Mouse (Mus musculus) bone marrow macrophage, adult 2 months (primary cell): ENCODE measurements around the gene Olfr201.
"Not testable (repeated sequence)": the region's sequence is repeated elsewhere in the genome, so short reads cannot be mapped to it uniquely, and the experiment has no call there.

Experiments used
- CTCF ChIP-seq: IDR thresholded peaks from 2 replicates; pipeline ENCODE4 v1.5.1; 2012; ENCODE audit warnings: low read depth, mild to moderate bottlenecking, low read length, moderate library complexity
- POLR2A ChIP-seq: IDR thresholded peaks from 2 replicates; pipeline ENCODE4 v1.6.1; 2012; ENCODE audit warnings: mild to moderate bottlenecking, low read depth, low read length, borderline replicate concordance

GRCm38 (mm10) chr16:59217861-59218260 is 54.6 kb downstream of the Olfr201 start:
- TF ChIP-seq POLR2A, CTCF: not testable (repeated sequence)
